Mouse (Mus musculus) kidney, postnatal 14 days (tissue): ENCODE results near the gene Aicda.

Source experiments
- DNase-seq: peaks from one replicate; pipeline ENCODE4 v3.0.0; 2022; ENCODE audit warnings: mixed read lengths

Gene Aicda

GRCm38 (mm10) chr6:122601615-122602014, 48.0 kb downstream of the Aicda start:
- no peak for DNase-seq

DNA sequence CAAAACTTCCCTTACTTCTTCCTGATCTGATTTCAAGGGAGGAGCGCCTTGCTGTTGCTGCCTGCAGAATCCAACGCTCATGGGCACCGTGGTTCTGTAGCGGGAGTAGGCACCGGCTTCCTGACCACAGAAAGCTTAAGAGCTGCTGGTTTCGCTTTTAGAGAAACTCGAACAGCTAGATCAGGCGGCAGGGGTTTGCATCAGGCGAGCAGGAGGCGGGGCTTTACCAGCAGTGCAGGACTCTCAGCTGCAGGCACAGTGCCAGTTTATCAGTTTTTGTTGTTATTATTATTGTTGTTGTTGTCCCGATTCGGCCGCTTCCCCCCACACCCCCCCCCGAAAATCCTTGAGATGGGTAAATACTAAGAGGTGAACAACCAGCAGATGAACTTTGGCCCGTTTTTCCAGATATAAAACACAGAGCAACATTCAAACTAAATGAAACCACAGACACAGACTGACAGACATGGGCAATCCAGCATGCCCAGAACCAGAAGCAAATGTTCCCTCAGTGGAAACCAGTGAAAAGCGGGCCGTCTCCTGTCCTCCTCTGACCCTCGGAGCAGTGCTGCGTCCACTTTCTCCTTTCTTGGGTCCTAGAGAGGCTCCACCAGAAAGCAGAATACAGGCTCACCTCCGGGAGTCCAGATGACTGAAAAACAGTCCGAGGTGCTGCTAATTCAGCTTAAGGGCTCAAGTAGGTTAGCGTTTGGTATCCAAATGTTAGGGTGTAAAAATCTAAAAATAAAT, 48.8 kb downstream of the Aicda start, which contains the start of gene Apobec1:
TSS of gene Apobec1 (minus strand) at position 203 of the 750 bp plus-strand sequence.
- peak; percentile 84 for DNase-seq

DNA sequence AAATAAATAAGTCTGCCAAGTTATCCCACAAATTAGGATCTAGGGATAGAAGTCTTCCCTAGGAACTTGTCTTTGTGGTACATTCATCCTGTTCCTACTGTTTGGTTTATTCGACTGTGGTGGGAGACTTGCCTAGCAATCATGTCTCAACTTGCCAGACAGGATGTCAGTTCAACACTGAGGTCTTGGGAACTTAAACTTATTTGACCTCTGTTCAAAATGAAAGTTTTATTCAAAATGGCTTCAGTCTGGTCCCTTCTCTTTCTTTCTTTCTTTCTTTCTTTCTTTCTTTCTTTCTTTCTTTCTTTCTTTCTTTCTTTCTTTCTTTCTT, 49.4 kb downstream of the Aicda start:
- DNase-seq, result no peak

DNA sequence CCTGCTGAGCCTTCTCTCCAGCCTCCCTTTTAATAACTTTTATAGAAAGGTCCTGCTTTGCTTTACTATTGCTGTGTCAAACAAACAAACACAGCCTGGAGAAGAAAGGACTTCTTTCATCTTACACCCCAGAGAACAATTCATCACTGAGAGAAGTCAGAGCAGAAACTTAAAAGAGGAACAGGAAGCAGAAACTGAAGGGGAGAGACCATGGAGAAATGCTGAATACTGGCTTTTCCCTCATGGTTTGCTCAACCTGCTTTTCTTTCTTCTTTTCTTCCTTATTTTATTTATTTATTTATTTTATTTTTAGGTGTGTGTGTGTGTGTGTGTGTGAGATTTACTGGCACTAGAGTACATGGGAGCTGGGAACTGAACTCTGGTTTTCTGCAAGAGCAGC, 50.7 kb downstream of the Aicda start:
- no peak for DNase-seq

GRCm38 (mm10) chr6:122605483-122605882, 51.9 kb downstream of the Aicda start:
- DNase-seq, result no peak

DNA sequence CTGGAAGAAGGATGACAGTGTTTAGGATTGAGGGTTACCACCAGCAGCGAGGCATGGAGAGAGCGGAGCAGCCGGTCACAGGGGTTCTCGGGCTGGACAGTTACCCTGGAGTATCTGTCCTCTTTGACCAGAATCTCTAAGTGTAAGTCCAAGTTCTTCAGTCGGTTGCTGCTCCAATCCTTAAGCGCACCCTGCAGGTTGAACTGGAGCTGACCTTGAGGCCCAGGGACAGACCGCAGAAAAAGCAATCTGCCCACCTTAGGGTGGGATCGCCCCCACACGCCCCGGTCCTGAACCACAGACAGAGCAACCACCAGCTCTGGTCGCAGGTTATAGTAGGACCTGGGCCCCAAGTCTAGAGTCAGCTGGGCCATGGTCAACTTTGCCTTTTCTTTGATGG, 53.1 kb downstream of the Aicda start:
- no peak for DNase-seq

- no peak for DNase-seq
These were observed 54.1 kb downstream of the Aicda start for GRCm38 (mm10) chr6:122607700-122608099.

DNA sequence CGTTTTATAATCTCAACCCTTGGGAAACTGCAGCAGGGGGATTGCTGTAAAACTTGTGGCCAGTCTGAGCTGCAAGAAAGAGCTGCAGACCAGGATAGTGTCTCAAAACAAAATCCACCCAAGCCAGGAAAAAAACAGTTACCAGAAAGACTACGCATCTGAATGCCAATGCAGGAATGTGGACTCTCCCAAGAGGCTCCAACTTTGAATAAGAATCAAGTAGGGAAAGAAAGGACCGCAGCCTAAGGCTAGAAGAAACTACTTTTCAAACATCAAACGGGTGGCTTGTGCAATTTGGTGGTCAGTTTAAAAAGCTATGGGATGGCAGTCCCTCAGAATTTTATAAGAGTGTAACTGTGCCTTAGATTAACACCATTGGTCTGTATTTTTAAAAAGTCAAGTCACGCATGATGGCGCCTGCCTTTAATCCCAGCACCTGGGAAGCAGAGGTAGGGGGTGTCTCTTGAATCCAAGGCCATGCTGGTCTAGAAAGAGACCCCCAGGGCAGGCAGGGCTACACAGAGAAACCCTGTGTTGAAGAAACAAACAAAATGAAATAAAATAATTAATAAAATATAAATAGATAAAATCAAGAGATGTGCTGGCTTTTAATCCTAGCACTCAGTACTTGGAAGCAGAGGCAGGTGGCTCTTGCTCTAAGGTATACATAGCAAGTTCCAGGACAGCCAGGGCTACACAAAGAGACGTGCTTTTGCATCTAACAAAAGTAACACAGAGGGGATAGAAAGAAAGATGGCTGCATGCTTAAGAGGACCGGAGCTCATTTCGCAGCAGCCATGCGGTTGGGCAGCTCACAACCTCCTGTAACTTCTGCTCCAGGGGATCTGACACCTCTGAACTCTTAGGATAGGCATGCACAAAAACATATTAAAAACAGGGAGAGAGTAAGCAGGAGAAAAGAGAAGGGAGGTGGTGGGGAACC, 55.1 kb downstream of the Aicda start:
- DNase-seq, result no peak

DNA sequence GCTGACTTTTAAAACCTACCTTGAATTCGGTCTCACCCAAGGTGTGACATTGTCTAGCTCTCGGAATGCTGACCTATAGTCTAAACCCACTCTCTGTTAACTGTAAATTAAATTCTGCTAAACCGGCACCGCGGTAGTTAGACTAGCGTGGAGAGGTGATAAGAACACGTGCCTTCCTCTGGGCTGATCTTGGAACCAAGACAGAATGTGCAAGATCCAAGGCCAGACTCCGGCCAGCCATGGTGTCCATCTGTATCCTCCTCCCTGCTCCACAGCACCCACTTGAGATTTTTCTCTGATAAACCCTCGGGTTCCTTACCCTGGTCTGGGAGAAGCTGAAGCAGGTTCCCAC, 55.8 kb downstream of the Aicda start:
- DNase-seq, result no peak

- DNase-seq, result no peak
These were observed 56.2 kb downstream of the Aicda start, which contains the start of gene Gdf3 for GRCm38 (mm10) chr6:122609771-122610170. Gene Gdf3 (minus strand): TSS chr6:122610087.

- DNase-seq, result no peak
These were observed 58.8 kb downstream of the Aicda start for GRCm38 (mm10) chr6:122612426-122612825.
